Mouse (Mus musculus) bone marrow macrophage, adult 2 months (primary cell): ENCODE results near the gene Mslnl.

ENCODE experiments used
- CTCF ChIP-seq: IDR thresholded peaks from 2 replicates; pipeline ENCODE4 v1.5.1; 2012; ENCODE audit warnings: low read depth, mild to moderate bottlenecking, low read length, moderate library complexity
- POLR2A ChIP-seq: IDR thresholded peaks from 2 replicates; pipeline ENCODE4 v1.6.1; 2012; ENCODE audit warnings: mild to moderate bottlenecking, low read depth, low read length, borderline replicate concordance

DNA sequence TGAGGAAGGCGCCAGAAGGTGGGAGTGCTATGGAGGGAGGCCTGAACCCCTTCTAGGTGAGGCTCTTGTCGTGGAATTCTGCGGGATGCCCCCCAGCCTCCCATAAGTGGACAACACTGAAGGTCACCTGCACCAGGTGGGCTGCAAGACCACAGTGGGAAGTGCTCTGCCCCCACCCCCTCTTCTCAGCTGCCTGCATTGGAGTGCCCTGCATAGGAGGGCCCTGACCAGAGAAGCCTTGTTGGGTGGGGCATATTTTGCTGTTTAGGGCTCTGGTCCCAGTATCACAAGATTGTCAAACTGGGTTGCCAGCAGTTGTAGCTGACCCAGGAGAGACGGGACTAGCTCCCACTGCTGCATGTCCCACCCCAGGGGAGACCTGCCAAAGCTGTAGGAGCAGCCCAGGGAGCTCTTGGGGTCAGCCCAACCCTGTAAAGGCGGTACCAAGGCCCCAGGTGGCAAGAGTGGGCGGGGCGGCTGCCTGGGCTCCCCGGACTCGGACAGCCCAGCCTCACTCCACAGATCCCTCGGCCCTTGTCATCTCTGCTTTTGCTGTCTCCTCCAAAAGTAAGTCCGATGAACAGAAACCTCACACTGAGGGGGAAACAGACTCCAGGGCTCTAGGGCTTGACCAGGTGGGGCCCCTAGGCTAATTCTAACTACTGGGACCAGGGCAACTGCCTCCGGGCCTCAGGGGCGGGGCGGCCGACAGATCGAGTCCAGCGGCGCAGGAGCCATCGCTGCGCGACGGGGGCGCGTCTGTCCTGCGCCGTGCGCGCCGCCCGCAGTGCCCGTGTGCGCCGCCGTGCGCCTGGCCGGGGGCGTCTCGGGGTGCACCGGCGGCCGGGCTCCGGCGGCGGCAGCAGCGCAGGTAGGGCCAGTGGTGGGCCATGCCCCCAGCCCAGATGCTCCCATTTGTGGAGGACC lies 18.9 kb upstream of the Mslnl start, which contains the start of gene Gng13:
- TF ChIP-seq POLR2A (no peak), CTCF (no peak)
